Mouse (Mus musculus) T-helper 17 cell (primary cell): ENCODE data around the gene Masp2.

Source experiments
- in situ Hi-C, 2 experiments: fragments of 300-600 bp; cut with MboI, MseI; formaldehyde crosslinking; loops; 1 replicate in 1 of 2; 2 replicates in 1 of 2; pipeline ENCODE4 v1.15.1; 2025; ENCODE audit warnings: high pct_unique_total_duplicates in 2 of 2

Gene Masp2

DNA sequence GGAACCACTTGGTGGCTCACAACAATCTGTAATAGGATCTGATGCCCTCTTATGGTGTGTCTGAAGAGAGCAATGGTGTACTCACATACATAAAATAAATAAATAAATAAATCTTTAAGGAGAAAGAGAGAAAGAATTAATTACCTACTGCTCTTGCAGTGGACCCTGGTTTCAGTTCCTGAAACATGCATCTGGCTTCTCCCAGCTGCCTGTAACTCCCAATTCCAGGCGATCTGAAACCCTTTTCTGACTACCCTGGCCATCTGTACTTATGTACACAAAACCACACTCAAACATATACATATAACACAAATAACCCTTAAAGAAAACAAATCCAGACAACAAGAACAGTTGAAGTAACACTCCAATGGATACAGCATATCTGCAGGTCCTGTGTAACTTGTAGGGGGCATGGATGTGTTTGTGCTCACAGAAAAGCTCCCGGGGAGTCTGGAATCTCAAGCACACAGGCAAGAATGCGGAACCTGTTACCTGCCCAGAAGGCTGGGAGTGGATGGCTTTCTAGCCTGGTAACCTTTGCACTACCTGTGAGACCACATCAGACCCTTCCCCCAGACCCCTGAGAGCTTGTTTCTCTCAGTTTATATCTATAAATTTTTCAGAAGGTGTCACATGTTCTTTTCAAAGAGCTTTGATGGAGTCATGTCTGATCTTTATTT is 29.8 kb downstream of the Masp2 start:
- in situ Hi-C loops: loop anchor here in 1 of 2 experiments (25.0 kb wide), 1 partner anchor 1930 kb away; no protein-coding TSS in a partner anchor

DNA sequence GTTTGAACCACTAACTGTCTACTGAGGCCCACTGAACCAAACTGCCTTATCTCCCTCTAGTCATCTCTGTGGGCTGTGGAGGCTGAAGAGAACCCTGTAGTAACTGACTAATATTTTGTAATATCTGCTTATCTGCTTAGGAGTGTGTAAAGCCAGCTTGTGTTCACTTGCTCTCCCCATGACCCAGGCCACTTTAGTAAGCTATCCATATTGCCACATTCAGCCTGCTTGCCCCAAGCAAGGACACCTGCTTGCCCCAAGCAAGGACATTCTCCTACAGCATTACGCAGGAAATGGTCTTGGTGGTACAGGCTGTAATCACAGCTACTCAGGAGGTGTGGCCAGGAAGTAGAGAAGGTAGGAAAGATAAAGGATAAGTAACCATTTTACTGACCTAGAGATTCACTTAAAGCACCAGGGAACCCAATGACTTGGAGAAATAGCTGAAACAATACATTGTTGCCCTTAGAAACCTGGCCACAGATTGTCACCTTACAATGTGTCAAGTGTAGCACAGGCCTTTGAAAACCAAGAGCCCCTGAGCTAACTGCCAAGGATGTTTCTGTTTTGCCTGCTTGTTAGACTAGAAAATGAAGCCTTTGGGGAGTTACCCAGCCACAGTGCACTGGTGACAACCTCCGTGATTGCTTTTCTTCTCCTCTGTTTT is 31.2 kb downstream of the Masp2 start:
- in situ Hi-C loops: loop anchor here in 1 of 2 experiments (25.0 kb wide), 1 partner anchor 1929 kb away; no protein-coding TSS in a partner anchor

DNA sequence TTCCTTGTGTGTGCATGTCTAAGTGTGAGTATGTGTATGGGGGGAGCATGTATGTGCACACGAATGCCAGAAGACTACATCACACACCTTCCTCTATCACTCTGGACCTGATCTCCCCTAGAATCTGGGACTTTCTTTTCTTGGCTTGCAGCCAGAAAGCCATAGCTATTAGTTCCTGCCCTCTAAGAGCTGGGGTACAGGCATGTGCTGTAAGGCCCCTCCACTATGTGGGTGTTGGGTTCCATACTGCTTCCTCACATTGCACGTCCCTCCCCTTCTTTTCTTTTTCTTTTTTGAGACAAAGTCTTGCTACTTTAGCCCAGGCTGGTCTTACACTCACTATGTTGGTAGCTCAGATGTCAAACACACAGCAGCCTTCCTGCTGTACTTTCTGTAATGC is 33.0 kb downstream of the Masp2 start:
- in situ Hi-C loops: loop anchor here in 1 of 2 experiments (25.0 kb wide), 1 partner anchor 1927 kb away; no protein-coding TSS in a partner anchor

DNA sequence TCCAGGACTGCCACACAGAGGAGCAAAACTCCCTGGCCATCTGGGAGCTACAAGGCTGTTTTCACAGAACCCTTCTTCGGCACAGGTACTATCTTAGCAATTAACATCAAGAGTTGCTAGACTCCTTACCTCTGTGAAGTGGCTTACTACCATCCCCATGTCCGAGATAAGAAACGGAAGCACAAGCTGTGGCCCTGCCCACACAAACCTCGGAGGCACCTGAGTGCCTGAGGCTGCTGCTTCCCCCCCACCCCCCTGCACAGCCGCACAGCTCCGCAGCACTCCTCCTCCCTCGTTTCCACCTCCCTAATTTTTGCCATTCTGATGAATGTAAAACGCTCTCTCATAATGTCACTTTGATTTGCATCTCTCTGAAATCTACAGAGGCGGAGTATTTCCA is 35.9 kb downstream of the Masp2 start:
- in situ Hi-C loops: loop anchor here in 1 of 2 experiments (25.0 kb wide), 1 partner anchor 1924 kb away; no protein-coding TSS in a partner anchor

DNA sequence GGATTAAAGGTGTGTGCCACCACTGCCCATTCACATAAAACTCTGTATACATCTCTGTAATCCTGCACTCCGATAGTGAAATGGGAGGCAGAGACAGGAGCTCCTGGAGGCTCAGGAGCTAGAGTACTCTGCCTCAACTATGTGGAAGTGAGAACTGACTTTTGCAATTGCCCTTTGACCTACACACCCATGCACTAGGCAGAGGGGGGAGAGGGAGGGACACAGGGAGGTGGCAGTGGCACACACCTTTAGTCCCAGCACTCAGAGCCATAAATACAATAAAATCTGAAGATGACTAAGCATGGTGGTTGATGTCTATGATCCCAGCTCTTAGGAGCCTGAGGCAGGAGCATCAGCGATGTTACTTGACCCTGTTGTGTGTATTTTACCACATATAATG is 37.1 kb downstream of the Masp2 start:
- in situ Hi-C loops: loop anchor here in 1 of 2 experiments (25.0 kb wide), 1 partner anchor 1923 kb away; no protein-coding TSS in a partner anchor

DNA sequence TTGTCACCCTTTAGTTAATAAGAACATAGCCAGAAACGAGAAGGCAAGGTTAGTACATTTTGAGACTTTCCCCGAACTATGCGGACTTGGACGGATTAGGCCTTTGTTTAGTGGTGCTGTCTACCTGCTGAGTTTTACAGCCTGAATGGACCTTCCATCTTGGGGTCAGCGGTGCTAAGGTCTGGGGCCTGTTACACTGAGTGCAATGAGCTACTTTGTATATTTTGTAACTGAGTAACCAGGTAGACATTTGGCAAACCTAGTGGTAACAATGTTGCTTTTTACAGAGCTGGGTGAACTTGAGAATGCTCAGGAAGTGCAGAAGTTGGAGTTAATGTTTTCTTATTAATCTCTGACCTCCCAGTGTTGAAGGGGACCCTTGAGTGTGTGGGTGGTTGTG is 38.8 kb downstream of the Masp2 start:
- in situ Hi-C loops: loop anchor here in 1 of 2 experiments (25.0 kb wide), 1 partner anchor 1921 kb away; no protein-coding TSS in a partner anchor

DNA sequence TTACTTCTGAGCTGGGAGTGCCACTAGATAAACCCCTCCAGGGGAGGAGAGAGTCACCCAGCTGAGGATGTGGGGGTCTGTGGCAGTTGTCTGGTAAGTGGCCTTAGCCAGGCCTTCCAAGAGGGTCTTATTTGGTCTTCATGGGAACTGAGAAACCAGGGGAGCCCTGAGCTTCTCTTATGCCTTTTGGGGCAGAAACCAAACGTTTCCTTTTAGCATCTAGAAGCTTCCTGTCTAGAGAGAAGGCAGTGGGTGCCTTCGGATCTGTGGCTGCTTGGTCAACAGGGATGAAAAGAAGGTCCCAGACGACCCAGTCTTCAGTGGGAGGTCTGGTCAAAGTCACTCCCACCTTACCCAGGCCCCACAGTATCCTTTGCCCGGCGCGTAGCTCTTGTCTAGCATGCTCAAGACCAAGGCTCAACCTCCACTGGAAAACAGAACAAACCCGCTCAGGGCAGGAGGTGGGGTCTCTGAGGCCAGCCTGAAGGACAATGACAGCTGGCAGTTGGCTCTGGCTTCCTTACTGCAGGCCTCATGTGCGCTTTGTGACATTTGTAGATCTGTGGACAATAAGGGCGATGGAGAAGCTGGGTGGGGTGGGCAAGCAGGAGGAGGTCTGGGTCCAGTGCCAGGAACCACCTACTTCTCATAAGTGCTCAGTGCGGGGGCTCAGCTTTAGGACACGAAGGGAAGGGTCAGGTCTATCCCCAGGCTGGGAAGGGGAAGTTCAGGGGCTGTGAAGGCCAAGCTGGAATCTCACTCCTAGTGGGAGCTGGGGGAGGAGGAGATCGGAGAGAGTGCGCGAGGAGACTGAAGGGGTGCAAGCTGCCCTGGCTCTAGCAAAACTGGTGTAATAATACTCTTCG is 41.2 kb downstream of the Masp2 start, which contains the start of gene Gm572:
TSS of gene Gm572 (plus strand) at position 27 of the 866 bp plus-strand sequence.
- in situ Hi-C loops: loop anchor here in 1 of 2 experiments (25.0 kb wide), 1 partner anchor 1919 kb away; no protein-coding TSS in a partner anchor

DNA sequence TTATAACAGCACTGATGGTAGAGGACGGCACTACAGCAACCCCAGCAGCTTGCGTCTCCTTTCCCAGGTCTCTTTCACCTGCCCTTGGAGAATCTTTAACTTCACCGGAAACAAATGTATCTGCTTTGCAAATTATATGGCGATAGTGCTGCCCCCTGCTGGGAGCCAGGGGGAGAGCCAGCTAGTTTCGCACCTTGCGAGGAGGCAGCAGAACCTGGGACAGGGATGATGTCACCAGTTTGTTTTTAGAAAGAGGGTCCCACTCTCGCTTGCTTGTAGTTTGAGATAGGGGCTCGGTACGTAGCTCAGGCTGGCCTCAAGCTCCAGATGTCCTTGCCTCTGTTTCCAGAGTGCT is 41.8 kb downstream of the Masp2 start:
- in situ Hi-C loops: loop anchor here in 1 of 2 experiments (25.0 kb wide), 1 partner anchor 1918 kb away; no protein-coding TSS in a partner anchor

DNA sequence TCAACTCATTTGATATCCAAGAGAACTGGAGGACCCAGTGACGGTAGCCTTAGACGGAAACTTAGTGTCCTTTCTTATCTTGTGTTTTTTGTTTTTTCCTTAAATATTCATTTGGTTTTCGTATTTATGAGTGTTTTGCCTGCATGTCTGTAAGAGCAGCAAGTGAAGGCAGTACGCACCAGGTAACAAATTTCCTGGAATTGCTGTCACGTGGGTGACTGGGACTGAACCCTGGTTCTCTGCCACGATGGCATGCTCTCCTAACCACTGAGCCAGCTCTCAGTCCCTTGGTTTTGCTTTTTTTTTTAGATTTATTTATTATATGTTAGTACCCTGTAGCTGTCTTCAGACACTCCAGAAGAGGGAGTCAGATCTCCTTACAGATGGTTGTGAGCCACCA is 42.6 kb downstream of the Masp2 start:
- in situ Hi-C loops: loop anchor here in 1 of 2 experiments (25.0 kb wide), 1 partner anchor 1917 kb away; no protein-coding TSS in a partner anchor

DNA sequence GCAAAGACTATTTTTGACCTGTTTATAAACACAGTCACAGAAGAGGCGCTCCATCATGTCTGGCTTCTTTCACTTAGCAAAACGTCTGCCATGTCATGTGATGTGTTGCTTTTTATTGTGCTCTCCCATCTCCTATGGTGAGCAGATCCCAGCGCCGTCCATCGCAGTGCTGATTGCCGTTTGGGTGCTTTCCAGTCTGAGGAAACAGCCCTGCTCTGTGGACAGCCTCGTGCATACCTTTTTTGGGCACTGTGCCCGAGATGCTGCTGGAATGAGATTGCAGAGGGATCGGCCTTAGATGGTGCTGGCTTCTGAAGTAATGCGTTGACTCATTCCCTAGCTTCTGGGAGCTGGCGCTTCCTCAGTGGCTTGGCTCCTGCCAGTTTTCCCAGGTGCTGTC is 44.3 kb downstream of the Masp2 start:
- in situ Hi-C loops: loop anchor here in 1 of 2 experiments (25.0 kb wide), 1 partner anchor 1916 kb away; no protein-coding TSS in a partner anchor

DNA sequence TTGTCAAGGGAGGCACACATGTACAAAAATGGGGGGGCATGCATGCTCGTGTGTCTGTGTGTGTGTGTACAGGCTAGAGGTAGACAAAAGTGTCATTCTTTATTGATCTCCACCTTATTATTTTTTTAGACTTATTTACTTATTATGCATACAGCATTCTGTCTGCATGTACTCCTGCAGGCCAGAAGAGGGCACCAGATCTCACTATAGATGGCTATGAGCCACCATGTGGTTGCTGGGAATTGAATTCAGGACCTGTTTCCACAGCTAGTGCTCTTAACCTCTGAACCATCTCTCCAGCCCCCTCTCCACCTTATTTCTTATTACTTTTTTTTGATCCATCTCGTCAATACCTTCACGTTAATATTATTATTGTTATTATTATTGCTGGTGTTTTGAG is 47.0 kb downstream of the Masp2 start:
- in situ Hi-C loops: loop anchor here in 1 of 2 experiments (25.0 kb wide), 1 partner anchor 1913 kb away; no protein-coding TSS in a partner anchor

DNA sequence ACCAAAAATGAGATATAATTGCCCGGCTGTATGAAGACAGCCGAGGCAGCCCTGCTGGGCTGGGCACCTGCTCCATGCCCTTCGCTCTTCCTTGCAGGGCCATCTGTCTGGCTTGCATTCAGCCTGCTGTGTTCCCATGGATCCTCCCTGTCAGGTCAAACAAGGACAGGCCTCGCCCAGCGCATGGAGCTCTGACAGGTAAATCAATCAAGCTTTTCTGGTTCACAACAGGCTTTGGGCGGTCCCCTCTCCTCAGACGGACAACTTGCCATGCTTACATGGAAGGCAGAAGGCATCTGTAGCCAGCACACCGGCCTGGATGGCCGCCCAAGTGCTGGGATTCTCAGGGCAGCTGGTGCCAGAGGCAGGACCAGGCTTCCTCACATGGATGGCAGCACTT is 48.7 kb downstream of the Masp2 start:
- in situ Hi-C loops: no loop called here

DNA sequence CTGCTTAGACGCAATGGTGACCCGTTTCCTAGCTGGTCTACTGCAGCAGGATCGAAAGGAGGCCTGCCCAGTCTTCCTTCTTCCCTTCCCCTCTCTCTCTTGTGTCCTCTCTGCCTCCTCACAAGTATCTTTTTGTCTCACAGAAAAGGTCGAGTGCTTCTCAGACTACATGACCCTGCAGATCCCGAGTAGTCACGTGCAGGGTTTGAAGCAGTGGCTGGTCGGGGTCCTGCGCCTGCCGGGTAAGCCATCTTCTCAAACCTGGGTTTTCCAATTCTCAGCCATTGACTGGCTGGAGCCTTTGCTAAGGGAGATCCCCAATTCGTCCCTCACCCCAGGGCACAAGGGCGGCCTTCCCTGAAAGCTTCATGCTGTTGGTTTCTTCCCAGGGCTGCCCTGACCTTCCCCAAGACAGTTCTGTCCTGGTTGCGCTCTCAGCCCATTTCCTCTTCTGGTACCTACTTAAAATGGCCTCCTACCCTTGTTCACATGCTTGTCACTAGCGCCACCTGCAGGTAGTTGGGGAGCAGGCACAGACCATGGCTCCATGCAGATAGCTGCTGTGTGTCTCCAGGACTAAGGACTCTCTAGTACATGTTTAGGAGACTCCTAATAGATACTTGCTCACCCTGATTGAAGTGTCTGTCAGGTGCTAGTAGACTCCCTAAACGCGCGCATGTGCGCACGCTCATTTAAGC is 52.5 kb downstream of the Masp2 start:
- in situ Hi-C loops: no loop called here

DNA sequence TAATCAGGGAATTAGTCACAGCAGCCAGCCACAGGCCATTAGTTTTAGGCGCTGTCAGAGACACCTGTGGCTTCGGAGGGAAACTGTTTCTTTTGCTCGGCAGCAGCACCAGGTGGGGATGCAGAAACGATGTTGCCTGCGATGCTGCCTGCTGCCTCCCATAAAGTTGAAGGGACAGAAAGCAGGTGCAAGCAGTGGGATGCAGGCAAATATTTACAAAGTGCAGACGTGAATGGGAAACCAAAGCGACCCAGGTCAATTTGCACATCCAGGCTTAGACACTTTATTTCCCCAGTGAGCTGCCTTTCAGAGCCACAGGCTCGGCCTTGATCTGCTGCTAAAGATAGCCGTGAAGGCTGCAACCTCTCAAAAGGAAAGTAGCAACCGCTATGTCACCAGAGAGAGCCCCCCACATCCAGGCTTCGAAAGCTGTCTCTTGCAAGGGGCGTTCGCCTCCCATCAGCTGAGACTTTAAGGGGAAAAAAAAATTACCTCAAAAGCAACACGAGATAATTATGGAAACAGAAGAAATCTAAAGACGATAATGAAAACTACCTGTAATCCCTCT is 54.4 kb downstream of the Masp2 start:
- in situ Hi-C loops: no loop called here

DNA sequence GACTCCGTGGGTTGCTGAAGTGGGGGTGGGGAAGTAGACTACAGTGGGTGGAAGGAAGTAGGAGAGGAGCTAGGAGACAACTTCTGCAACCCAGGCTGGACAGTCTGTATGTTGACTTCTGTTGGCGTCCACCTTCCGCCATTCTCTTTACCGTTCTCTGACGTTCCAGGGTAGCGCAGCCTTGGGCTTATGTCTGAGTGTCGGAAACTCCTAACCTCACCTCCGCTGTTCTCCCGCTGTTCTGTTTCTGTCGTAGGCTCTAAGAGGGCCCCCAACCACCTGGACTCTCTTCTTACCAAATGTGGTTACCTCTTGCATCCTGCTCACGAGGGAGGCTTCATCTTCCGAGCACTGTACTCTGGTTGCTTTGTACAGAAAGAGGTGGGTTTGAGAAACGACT is 55.4 kb downstream of the Masp2 start:
- in situ Hi-C loops: no loop called here

DNA sequence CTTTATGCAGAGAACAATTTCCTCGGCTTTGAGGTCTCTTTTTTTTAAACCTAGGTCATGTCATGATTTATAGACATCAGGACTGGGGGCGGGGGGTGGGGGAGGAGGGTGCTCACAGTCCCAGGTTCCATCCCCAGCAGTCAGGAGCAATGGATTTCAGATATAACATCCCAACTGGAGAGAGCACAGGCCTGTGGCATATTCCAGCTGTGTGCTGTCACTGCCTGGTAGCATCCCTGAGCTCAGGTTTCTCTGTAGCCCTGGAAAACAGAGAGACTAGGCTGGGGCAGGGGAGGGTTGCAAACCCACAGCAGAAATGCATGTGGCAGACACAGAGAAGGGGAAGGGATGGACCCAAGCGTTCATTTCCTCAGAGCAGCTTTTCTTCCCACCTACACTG is 57.8 kb downstream of the Masp2 start:
- in situ Hi-C loops: loop anchor here in 1 of 2 experiments (5.0 kb wide), 1 partner anchor 667 kb away; no protein-coding TSS in a partner anchor

DNA sequence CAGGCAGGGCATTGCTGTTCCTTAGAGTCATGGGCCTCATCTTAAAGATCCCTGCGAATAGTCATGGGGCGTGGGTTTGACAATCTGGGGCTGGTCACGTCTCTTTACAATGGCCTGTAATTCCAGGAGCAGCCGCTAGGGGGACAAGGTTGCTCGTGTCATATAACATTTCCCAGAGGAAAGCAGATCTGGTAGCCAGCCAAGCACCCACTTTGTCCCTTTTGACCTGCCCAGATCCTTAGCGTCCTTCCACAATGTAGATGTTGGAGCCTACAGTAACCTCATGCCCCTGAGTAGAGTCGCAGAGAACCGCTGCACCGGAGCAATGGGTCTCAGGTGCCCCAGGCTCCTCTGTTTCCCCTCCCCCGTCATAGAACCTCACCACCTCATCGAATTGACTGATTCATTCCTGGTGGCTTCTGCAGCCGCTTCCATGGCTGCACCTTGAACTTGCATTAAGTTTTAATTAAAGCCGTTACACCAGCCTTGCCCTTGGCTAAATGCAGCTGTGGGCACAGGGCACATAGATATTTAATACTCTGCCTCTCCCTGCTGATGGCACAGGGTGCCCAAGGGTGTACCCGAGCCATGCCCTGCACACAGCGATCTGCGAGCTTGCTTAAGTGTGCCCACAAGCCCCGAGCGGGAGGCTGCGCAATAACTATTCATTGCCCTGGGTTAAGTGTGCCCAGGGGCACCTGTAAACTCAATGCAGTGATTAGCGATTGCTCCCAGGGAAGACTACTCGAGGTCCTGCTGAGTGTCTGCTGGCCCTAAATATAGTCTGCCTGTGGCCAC is 60.0 kb downstream of the Masp2 start:
- in situ Hi-C loops: loop anchor here in 1 of 2 experiments (5.0 kb wide), 1 partner anchor 665 kb away; no protein-coding TSS in a partner anchor

DNA sequence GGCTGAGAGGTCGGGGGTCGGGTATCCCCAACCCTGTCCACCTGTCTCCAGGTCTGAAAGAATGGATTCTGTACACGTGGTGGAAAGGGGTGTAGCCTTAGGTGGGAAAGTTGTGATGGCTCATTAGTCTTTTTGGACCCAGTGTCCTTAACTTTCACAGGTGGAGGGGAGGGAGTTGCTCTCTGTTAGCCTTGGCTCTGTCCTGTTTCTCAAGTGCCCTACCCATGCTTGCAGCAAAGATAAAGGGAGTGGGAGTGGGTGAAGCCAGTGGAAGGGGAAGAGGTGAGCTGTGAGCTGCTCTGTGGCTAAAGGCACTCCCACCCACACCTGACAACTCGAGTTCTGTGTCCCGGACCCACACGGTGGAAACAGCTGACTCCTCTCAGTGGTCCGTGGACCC is 61.0 kb downstream of the Masp2 start:
- in situ Hi-C loops: loop anchor here in 1 of 2 experiments (5.0 kb wide), 1 partner anchor 664 kb away; no protein-coding TSS in a partner anchor

DNA sequence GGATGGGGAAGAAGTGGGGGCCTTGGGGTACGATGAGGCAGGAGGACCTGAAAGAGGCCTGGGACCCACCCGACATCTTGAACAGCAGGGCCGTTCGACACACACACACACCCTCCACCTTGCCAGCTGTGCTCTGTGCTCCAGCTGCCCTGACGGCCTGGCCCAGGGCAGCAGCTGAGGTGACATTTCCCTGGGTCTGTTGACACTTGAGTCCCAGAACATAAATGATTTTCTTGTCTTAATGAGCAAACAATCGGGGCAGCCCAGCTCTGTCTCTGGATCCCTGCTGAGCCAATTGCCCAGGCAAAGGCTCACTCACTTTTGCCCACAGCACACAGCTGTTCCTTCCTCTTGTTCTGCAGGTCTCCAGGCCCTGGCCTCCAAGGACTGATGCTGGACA is 61.7 kb downstream of the Masp2 start:
- in situ Hi-C loops: loop anchor here in 1 of 2 experiments (5.0 kb wide), 1 partner anchor 663 kb away; no protein-coding TSS in a partner anchor
